Mouse (Mus musculus): Measurements from ENCODE around the gene Lhfp. TPM values are rescaled to one million over a fixed set of nuclear protein-coding genes. Genes with fewer than 3 reads are reported as not detected.

Gene Lhfp
- 50.1 and 51.4 TPM in 2 replicates for polyA plus RNA-seq (2014; fragmentation: Nextera tagmentation; extraction: Ambion mirVana)

GRCm38 (mm10) chr3:53041411-53042239 lies at the start of gene Lhfp:
Gene Lhfp, plus strand, starts transcription at chr3:53041528.
- ATAC-seq (ENCODE audit: insufficient read depth, low FRiP score, low TSS enrichment) = peak; percentile 86
- Histone ChIP-seq H3K9ac (ENCODE audit: low read length) (peak within 1 kb of the TSS; percentile 77), H3K27me3 (ENCODE audit: control insufficient read depth, insufficient read depth, low read length) (no peaks in the 10 kb centered on the region), H3K9me3 (ENCODE audit: control insufficient read depth, low read length) (no peaks in the 10 kb centered on the region), H3K4me2 (ENCODE audit: low read depth) (peak within 1 kb of the TSS; percentile 85), H3K27ac (ENCODE audit: low read depth, low read length) (peak within 1 kb of the TSS; percentile 46), H3K4me3 (ENCODE audit: low read depth, low read length) (peak within 1 kb of the TSS; percentile 74), H3K4me1 (ENCODE audit: control insufficient read depth, insufficient read depth, low read length) (peaks cover 9% of the 10 kb centered on the region; the same call in 1 of the 2 replicates), H3K36me3 (ENCODE audit: control insufficient read depth, insufficient read depth, low read length) (no peaks in the 10 kb centered on the region)
- under 1% methylated on average over 54 of the region's 58 CpGs for WGBS
- DNase-seq (ENCODE audit: low spot score) = peak; percentile 86

DNA sequence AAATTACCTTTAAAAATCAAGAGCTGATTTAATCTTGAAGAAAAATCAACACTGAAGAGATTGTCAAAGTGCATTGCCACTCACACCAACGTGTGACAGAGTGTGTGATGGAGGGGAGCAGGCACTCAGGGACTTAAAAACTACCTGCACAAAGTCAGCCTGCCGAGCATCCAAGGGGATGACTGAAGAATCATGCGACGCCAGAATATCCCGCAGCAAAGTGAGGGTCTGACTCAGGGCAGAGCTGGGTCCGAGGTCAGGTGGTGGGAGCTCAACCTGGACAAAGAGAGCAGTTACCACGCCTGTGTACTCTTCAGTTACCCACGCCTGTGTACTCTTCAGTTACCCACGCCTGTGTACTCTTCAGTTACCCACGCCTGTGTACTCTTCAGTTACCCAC lies 48.0 kb upstream of the Lhfp start:
- H3K9me3 ChIP-seq (ENCODE audit: control insufficient read depth, low read length) = no peaks in the 10 kb centered on the region
- H3K27me3 ChIP-seq (ENCODE audit: control insufficient read depth, insufficient read depth, low read length) = no peaks in the 10 kb centered on the region
- DNase-seq (ENCODE audit: low spot score) = no peak
- peaks cover 2% of the 10 kb centered on the region for H3K36me3 ChIP-seq (ENCODE audit: control insufficient read depth, insufficient read depth, low read length)
- H3K4me3 ChIP-seq (ENCODE audit: low read depth, low read length) = no peak overlapping the region
- no peaks in the 10 kb centered on the region for H3K4me1 ChIP-seq (ENCODE audit: control insufficient read depth, insufficient read depth, low read length)
- no peak overlapping the region for H3K9ac ChIP-seq (ENCODE audit: low read length)
- H3K4me2 ChIP-seq (ENCODE audit: low read depth) = no peak overlapping the region
- no peak for ATAC-seq (ENCODE audit: insufficient read depth, low FRiP score, low TSS enrichment)
- 84% methylated on average over 9 of the region's 10 CpGs for WGBS
- no peak overlapping the region for H3K27ac ChIP-seq (ENCODE audit: low read depth, low read length)

- no peak overlapping the region for H3K4me2 ChIP-seq (ENCODE audit: low read depth)
- no peaks in the 10 kb centered on the region for H3K4me1 ChIP-seq (ENCODE audit: control insufficient read depth, insufficient read depth, low read length)
- ATAC-seq (ENCODE audit: insufficient read depth, low FRiP score, low TSS enrichment) = no peak
- H3K9ac ChIP-seq (ENCODE audit: low read length) = no peak overlapping the region
- no peaks in the 10 kb centered on the region for H3K9me3 ChIP-seq (ENCODE audit: control insufficient read depth, low read length)
- no peaks in the 10 kb centered on the region for H3K27me3 ChIP-seq (ENCODE audit: control insufficient read depth, insufficient read depth, low read length)
- no peak overlapping the region for H3K4me3 ChIP-seq (ENCODE audit: low read depth, low read length)
- DNase-seq (ENCODE audit: low spot score) = peak; percentile 33
- H3K27ac ChIP-seq (ENCODE audit: low read depth, low read length) = no peak overlapping the region
- WGBS = 78% methylated on average over 5 of the region's 5 CpGs
- H3K36me3 ChIP-seq (ENCODE audit: control insufficient read depth, insufficient read depth, low read length) = peaks cover 2% of the 10 kb centered on the region
These were observed 46.7 kb upstream of the Lhfp start for GRCm38 (mm10) chr3:52994666-52995065.

- no peak overlapping the region for H3K27ac ChIP-seq (ENCODE audit: low read depth, low read length)
- no peaks in the 10 kb centered on the region for H3K4me1 ChIP-seq (ENCODE audit: control insufficient read depth, insufficient read depth, low read length)
- no peaks in the 10 kb centered on the region for H3K27me3 ChIP-seq (ENCODE audit: control insufficient read depth, insufficient read depth, low read length)
- no peak overlapping the region for H3K4me2 ChIP-seq (ENCODE audit: low read depth)
- no peaks in the 10 kb centered on the region for H3K9me3 ChIP-seq (ENCODE audit: control insufficient read depth, low read length)
- H3K36me3 ChIP-seq (ENCODE audit: control insufficient read depth, insufficient read depth, low read length) = peaks cover 2% of the 10 kb centered on the region
- no peak overlapping the region for H3K9ac ChIP-seq (ENCODE audit: low read length)
- DNase-seq (ENCODE audit: low spot score) (no peak), ATAC-seq (ENCODE audit: insufficient read depth, low FRiP score, low TSS enrichment) (no peak)
- 89% methylated on average over 5 of the region's 5 CpGs for WGBS
- H3K4me3 ChIP-seq (ENCODE audit: low read depth, low read length) = no peak overlapping the region
These were observed 44.7 kb upstream of the Lhfp start for GRCm38 (mm10) chr3:52996635-52997034.

- Histone ChIP-seq H3K27ac (ENCODE audit: low read depth, low read length) (no peak overlapping the region), H3K4me2 (ENCODE audit: low read depth) (no peak overlapping the region), H3K4me1 (ENCODE audit: control insufficient read depth, insufficient read depth, low read length) (no peaks in the 10 kb centered on the region), H3K9me3 (ENCODE audit: control insufficient read depth, low read length) (no peaks in the 10 kb centered on the region), H3K9ac (ENCODE audit: low read length) (no peak overlapping the region), H3K27me3 (ENCODE audit: control insufficient read depth, insufficient read depth, low read length) (no peaks in the 10 kb centered on the region), H3K36me3 (ENCODE audit: control insufficient read depth, insufficient read depth, low read length) (peaks cover 2% of the 10 kb centered on the region), H3K4me3 (ENCODE audit: low read depth, low read length) (no peak overlapping the region)
- DNase-seq (ENCODE audit: low spot score) (no peak), ATAC-seq (ENCODE audit: insufficient read depth, low FRiP score, low TSS enrichment) (no peak)
- 88% methylated on average over 1 of the region's 1 CpGs for WGBS
These were observed 43.9 kb upstream of the Lhfp start for GRCm38 (mm10) chr3:52997381-52997780.

GRCm38 (mm10) chr3:52999016-52999744 lies 42.1 kb upstream of the Lhfp start:
- Histone ChIP-seq H3K9ac (ENCODE audit: low read length) (no peak overlapping the region), H3K4me3 (ENCODE audit: low read depth, low read length) (no peak overlapping the region), H3K27me3 (ENCODE audit: control insufficient read depth, insufficient read depth, low read length) (no peaks in the 10 kb centered on the region), H3K4me2 (ENCODE audit: low read depth) (no peak overlapping the region), H3K9me3 (ENCODE audit: control insufficient read depth, low read length) (no peaks in the 10 kb centered on the region), H3K27ac (ENCODE audit: low read depth, low read length) (no peak overlapping the region), H3K36me3 (ENCODE audit: control insufficient read depth, insufficient read depth, low read length) (peaks cover 2% of the 10 kb centered on the region; the same call in 1 of the 2 replicates), H3K4me1 (ENCODE audit: control insufficient read depth, insufficient read depth, low read length) (no peaks in the 10 kb centered on the region)
- ATAC-seq (ENCODE audit: insufficient read depth, low FRiP score, low TSS enrichment) (no peak), DNase-seq (ENCODE audit: low spot score) (no peak)
- WGBS = 82% methylated on average over 15 of the region's 15 CpGs

DNA sequence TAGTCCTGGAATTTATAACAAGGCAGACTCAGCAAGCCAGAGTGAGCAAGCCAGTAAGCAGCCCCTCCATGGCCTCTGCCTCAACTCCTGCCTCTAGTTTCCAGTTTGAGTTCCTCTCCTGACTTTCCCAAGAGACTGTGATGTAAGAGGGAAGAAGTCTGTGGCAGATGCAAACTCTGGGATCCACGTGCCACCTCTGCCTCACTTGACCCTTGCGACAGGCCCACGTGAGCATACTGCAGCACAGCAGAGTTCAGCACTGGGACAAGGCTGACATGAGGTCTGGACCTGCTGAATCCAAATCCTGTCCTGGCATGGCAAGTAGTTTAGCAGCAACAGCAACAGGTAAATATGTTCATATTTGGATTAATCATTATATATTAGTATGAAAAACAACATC lies 41.3 kb upstream of the Lhfp start:
- H3K4me1 ChIP-seq (ENCODE audit: control insufficient read depth, insufficient read depth, low read length) = no peaks in the 10 kb centered on the region
- H3K36me3 ChIP-seq (ENCODE audit: control insufficient read depth, insufficient read depth, low read length) = peaks cover 2% of the 10 kb centered on the region; the same call in 1 of the 2 replicates
- WGBS = 82% methylated on average over 3 of the region's 3 CpGs
- H3K27ac ChIP-seq (ENCODE audit: low read depth, low read length) = no peak overlapping the region
- no peak for ATAC-seq (ENCODE audit: insufficient read depth, low FRiP score, low TSS enrichment)
- no peaks in the 10 kb centered on the region for H3K9me3 ChIP-seq (ENCODE audit: control insufficient read depth, low read length)
- no peak overlapping the region for H3K9ac ChIP-seq (ENCODE audit: low read length)
- no peaks in the 10 kb centered on the region for H3K27me3 ChIP-seq (ENCODE audit: control insufficient read depth, insufficient read depth, low read length)
- no peak for DNase-seq (ENCODE audit: low spot score)
- no peak overlapping the region for H3K4me3 ChIP-seq (ENCODE audit: low read depth, low read length)
- no peak overlapping the region for H3K4me2 ChIP-seq (ENCODE audit: low read depth)

- Histone ChIP-seq H3K4me3 (ENCODE audit: low read depth, low read length) (no peak overlapping the region), H3K4me2 (ENCODE audit: low read depth) (no peak overlapping the region), H3K36me3 (ENCODE audit: control insufficient read depth, insufficient read depth, low read length) (no peaks in the 10 kb centered on the region; the same call in 1 of the 2 replicates), H3K9me3 (ENCODE audit: control insufficient read depth, low read length) (no peaks in the 10 kb centered on the region), H3K27ac (ENCODE audit: low read depth, low read length) (no peak overlapping the region), H3K27me3 (ENCODE audit: control insufficient read depth, insufficient read depth, low read length) (no peaks in the 10 kb centered on the region), H3K4me1 (ENCODE audit: control insufficient read depth, insufficient read depth, low read length) (no peaks in the 10 kb centered on the region), H3K9ac (ENCODE audit: low read length) (no peak overlapping the region)
- 71% methylated on average over 6 of the region's 6 CpGs for WGBS
- DNase-seq (ENCODE audit: low spot score) = no peak
- no peak for ATAC-seq (ENCODE audit: insufficient read depth, low FRiP score, low TSS enrichment)
These were observed 39.3 kb upstream of the Lhfp start for GRCm38 (mm10) chr3:53002076-53002475.

Data from neural tube, embryonic 11.5 days (tissue).